Mouse (Mus musculus) embryonic facial prominence, embryonic 15.5 days (tissue): Measurements from ENCODE around the gene Man1b1. TPM values are rescaled to one million over a fixed set of nuclear protein-coding genes. Genes with fewer than 3 reads are reported as not detected.
A peak's percentile ranks its signal among the peaks of the same experiment; 100 is the strongest.

Experiments
- ATAC-seq: fragments of 200-750 bp; cut with Nextera tagmentation; 2 replicates; pipeline ENCODE4 v1.8.0; 2017; ENCODE audit warnings: low read depth, moderate TSS enrichment; ENCODE audit not compliant: insufficient number of reproducible peaks, low FRiP score, low TSS enrichment
- H3K27ac ChIP-seq: fragments of 300-500 bp; sonication (generic); replicated peaks from 2 replicates; pipeline ENCODE4 v1.5.1; 2015; ENCODE audit warnings: mild to moderate bottlenecking, inconsistent platforms
- H3K27me3 ChIP-seq: fragments of 300-500 bp; sonication (generic); 2 replicates; pipeline ENCODE4 v1.6.1; 2015; ENCODE audit warnings: inconsistent platforms
- H3K36me3 ChIP-seq: fragments of 300-500 bp; sonication (generic); 2 replicates; pipeline ENCODE4 v1.6.1; 2015; ENCODE audit warnings: mild to moderate bottlenecking, inconsistent platforms
- H3K4me1 ChIP-seq: fragments of 300-500 bp; sonication (generic); 2 replicates; pipeline ENCODE4 v1.6.1; 2015; ENCODE audit warnings: inconsistent platforms
- H3K4me2 ChIP-seq: fragments of 300-500 bp; sonication (generic); replicated peaks from 2 replicates; pipeline ENCODE4 v1.6.1; 2015; ENCODE audit warnings: mild to moderate bottlenecking, inconsistent platforms
- H3K4me3 ChIP-seq: fragments of 300-500 bp; sonication (generic); replicated peaks from 2 replicates; pipeline ENCODE4 v1.5.1; 2015; ENCODE audit warnings: mild to moderate bottlenecking, inconsistent platforms
- H3K9ac ChIP-seq: fragments of 300-500 bp; sonication (generic); 2 replicates; pipeline ENCODE4 v1.6.1; 2015; ENCODE audit warnings: inconsistent platforms
- H3K9me3 ChIP-seq: fragments of 300-500 bp; sonication (generic); replicated peaks from 2 replicates; pipeline ENCODE4 v1.6.1; 2016; ENCODE audit warnings: inconsistent platforms
- WGBS: fragments of 180-500 bp; shearing (Covaris S2); methylation state at CpG from one replicate; pipeline ENCODE4 v1.1.7; 2015; 5-methylcytosine and 5-hydroxymethylcytosine counted together
- polyA plus RNA-seq: library from polyadenylated mRNA; unstranded; fragments of >200 nt; fragmentation: Nextera tagmentation; extraction: Ambion mirVana; gene quantifications from 2 replicates; pipeline ENCODE4 v1.2.1, GENCODE M21; 2015

Man1b1 gene
- 54.4 and 55.5 TPM in 2 replicates for polyA plus RNA-seq

DNA sequence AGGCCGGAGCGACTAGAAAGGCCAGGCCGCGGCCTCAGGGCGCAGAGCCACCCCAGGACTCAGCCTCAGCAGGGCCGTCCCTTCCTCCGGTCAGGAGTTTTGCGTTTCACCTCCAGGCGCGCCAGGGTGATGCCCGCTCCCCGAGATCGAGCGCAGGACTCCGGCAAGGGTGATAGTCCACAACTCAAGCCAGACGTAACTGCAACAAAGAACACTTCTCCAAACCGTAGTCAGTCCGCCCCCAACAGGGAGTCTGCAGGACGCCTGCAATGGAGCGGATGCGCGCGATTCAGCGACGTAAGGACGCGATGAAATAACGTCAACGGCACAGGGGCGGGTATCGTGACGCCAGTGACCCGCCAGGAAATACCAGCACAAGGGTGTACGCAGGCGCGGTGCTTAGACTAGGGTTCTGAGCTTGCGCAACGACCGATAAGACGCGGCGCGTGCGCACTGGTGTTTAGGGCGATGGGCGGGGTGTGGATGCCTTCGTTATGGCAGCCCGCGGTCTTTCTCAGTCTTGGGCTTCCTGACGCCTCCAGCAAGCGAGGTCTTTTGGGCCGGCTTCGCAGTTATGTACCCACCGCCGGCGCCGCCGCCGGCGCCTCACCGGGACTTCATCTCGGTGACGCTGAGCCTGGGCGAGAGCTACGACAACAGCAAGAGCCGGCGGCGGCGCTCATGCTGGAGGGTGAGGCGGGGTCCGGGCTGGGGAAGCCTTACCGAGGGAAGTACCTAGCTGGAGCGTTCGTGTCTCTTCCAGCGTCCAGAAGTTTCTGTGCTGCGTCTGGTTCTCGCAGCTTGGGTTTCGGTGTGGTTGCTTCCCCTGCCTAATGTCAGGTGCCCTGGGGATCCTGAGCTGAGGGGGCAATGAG, at the start of gene Man1b1:
Gene Man1b1 (plus strand): TSS at position 53 of the 875 bp plus-strand sequence.
- Histone ChIP-seq H3K27me3 (no peaks in the 10 kb centered on the region), H3K9me3 (no peaks in the 10 kb centered on the region), H3K4me2 (peak within 1 kb of the TSS; percentile 81), H3K4me3 (peak within 1 kb of the TSS; percentile 93), H3K27ac (peak within 1 kb of the TSS; percentile 90), H3K4me1 (peaks cover 20% of the 10 kb centered on the region), H3K36me3 (peaks cover 37% of the 10 kb centered on the region), H3K9ac (peak within 1 kb of the TSS; percentile 90)
- under 1% methylated on average over 78 of the region's 78 CpGs for WGBS
- ATAC-seq: peak; percentile 98

DNA sequence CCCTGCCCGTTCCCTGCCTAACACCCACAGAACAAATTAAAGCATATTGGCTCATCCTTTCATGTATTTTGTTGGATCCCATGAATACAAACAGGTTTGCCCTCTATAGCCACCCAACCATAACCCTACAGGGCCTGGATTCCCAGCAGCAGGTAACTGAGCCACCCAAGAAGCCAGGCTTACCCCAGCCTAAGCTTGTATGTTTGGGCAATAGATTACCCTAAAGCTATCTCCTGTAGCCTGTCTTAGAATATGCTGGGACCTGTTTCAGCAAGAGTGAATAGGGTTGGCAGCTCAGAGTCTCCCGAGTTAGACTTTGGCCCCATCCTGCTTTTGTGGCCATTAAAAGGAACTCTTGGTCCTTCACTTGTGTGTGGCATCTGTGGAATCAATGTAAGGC, 46.6 kb upstream of the Man1b1 start:
- 79% methylated on average over 2 of the region's 2 CpGs for whole genome bisulfite sequencing
- Histone ChIP-seq H3K9ac (no peak overlapping the region), H3K27ac (peak overlapping the region; percentile 82), H3K9me3 (no peaks in the 10 kb centered on the region), H3K4me1 (peaks cover 40% of the 10 kb centered on the region), H3K27me3 (peaks cover 32% of the 10 kb centered on the region), H3K4me3 (no peak overlapping the region), H3K4me2 (no peak overlapping the region), H3K36me3 (peaks cover 48% of the 10 kb centered on the region)
- ATAC-seq: no peak

DNA sequence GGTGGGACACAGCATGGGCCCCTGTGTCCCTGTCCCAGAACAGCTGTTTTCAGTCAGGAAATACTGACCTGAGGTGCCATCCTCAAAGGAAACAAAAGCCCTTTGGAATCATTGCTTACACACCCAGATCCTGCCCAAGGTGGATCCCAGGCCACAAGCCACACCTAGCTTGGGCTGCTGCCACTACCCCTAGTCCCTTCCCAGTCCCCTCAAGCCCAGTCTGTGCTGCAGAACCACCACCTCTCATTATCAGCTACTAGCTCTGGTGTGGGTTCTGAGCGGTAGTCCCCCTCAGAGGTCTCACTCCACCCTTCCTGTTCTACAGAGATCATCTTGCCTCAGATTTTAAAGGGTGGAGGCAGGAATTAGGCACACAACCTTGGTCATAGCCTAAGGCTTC, 45.8 kb upstream of the Man1b1 start:
- no peak overlapping the region for H3K9ac ChIP-seq
- 48% methylated on average over 1 of the region's 1 CpGs for WGBS
- peaks cover 40% of the 10 kb centered on the region for H3K27me3 ChIP-seq
- H3K4me2 ChIP-seq: peak overlapping the region; percentile 2; the same call in 1 of the 2 replicates
- ATAC-seq: no peak
- H3K9me3 ChIP-seq: no peaks in the 10 kb centered on the region
- peaks cover 47% of the 10 kb centered on the region for H3K4me1 ChIP-seq
- peak overlapping the region; percentile 82 for H3K27ac ChIP-seq
- H3K4me3 ChIP-seq: no peak overlapping the region
- H3K36me3 ChIP-seq: peaks cover 41% of the 10 kb centered on the region

DNA sequence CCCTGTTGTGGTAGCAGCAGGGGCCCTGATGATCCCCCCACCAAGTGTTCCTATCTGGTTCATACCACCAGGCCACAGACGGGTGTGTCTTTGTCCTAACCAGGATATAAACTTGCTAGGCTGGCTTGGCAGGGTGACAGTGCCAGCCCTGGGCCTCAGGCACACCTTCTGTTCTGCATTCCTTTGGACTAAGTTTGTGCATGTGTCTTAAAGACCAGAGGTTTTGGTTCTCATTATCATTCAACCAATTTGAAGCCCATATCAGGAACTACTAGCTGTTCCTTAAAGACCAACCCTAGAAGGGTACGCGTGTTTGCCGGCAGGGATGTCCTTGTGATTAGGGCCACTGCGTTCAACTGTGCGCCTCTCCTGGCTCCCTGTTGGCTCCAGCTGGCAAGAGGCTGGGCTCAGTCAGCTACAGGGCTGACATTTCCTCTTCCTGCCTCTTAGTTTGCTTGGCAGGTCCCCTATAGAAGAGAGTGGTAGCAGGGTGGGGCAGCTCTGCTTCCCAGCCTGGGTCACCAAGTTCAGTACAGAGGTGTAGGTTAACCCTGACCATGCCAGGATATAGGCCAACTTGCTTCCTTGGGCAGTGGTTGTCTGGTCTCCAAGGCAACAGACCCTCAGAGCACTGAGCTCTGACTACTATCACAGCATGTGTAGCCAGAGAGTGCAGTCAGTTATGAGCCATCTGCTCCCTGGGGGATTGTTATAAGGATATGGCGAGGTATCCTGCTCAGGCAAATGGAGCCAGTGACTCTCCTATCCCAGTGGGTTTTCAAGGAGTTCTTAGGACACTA, 45.1 kb upstream of the Man1b1 start:
- WGBS: 44% methylated on average over 7 of the region's 7 CpGs
- H3K9me3 ChIP-seq: no peaks in the 10 kb centered on the region
- H3K9ac ChIP-seq: no peak overlapping the region
- peak; percentile 20; the same call in 1 of the 2 replicates for ATAC-seq
- H3K4me2 ChIP-seq: peak overlapping the region; percentile 2; the same call in 1 of the 2 replicates
- H3K27me3 ChIP-seq: peaks cover 47% of the 10 kb centered on the region
- peaks cover 55% of the 10 kb centered on the region for H3K4me1 ChIP-seq
- peak overlapping the region; percentile 82 for H3K27ac ChIP-seq
- H3K4me3 ChIP-seq: no peak overlapping the region
- H3K36me3 ChIP-seq: peaks cover 36% of the 10 kb centered on the region

DNA sequence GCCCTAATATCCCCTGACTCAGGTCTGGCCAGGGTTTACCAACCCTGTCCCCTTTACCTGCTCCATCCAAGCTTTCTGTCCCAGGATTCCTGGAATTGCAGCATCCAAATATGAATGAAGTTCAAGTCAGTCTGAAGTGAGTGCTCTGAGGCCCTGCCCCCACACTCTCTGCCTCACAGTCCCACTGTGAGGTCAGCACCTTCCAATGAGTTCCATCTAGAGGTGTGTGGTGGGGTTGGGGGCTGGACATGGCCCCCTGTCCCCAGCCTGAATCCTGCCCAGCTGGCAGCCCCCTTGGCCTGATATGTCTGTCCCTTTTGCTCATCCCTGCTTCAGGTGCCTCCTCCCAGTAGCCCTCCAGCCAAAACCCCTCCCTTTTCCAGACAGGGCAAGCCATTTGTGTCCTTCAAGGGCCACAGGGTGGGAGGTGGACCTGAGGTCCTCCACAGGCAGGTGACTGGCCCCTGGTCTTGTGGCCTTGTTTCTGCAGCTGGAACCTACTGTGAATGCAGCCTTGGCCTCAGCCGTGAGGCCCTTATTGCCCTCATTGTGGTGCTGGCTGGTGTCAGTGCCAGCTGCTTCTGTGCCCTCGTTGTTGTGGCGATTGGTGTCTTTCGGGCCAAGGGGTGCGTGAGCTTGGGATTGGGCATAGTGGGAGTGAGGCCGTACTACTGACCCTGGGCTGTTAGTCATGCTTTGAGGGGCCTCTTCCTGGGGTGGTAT, 44.0 kb upstream of the Man1b1 start, which contains the start of gene Tmem210:
Gene Tmem210 (plus strand): TSS at position 219 of the 723 bp plus-strand sequence.
- Histone ChIP-seq H3K36me3 (peaks cover 26% of the 10 kb centered on the region), H3K9me3 (no peaks in the 10 kb centered on the region), H3K9ac (no peak within 1 kb of the TSS), H3K4me3 (no peak within 1 kb of the TSS), H3K4me2 (0 out of 2 replicates have a peak within 1 kb of the TSS, but pooled peaks have one; percentile 2), H3K4me1 (peaks cover 63% of the 10 kb centered on the region), H3K27me3 (peaks cover 57% of the 10 kb centered on the region), H3K27ac (peak within 1 kb of the TSS; percentile 82)
- WGBS: 83% methylated on average over 6 of the region's 6 CpGs
- no peak for ATAC-seq

DNA sequence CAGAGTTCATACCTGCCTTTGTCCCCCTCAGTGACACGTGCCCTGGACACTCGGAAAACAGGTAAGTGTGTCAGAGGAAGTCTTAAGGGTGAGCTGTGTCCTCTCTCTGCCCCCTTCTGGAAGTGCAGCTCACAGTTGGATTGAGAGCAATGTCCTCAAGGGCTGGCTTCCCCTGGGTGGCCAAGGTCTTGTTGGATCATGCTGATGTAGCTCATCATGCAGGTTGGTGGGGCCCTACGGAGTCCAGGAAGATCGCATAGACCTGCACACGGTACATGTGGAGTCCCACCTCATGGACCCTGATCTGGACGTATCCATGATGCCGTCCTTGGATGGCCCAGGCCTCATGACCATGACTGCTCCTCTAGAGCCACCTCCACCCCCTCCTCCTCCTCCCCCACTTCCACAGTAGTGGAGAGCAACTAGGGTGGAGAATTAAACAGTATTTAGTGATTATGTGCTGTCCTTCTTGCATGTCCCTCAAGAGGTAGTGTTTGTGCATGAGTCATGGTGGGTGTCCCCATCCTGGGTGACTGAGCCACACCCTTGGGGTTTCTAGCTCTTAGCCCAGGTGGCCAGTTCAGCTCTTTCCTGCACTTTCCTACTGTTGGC, 43.3 kb upstream of the Man1b1 start:
- Histone ChIP-seq H3K4me3 (no peak overlapping the region), H3K4me2 (no peak overlapping the region), H3K4me1 (peaks cover 63% of the 10 kb centered on the region), H3K9ac (no peak overlapping the region), H3K9me3 (no peaks in the 10 kb centered on the region), H3K36me3 (peaks cover 19% of the 10 kb centered on the region), H3K27ac (no peak overlapping the region), H3K27me3 (peaks cover 65% of the 10 kb centered on the region)
- no peak for ATAC-seq
- 75% methylated on average over 7 of the region's 7 CpGs for WGBS

DNA sequence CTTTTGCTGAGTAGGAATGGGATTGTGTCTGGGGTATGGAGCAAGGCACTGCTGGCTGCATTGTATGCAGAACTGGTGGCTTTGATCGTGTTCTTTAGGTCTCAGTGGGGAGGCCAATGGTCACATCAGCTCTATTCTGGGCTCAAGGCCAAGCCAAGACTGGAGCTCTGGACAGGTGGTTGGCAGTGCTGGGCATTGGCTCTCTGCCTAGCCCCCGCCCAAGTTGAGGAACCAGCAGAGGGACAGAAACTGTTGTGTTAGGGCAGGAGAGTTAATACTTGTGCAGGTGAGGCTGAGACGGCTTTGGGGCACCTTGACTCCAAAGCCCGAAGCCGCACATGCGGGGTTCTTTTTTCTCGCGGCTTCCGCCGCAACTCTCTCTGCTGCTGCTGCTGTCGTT, 42.5 kb upstream of the Man1b1 start, which contains the start of gene Lrrc26:
Gene Lrrc26 (plus strand): TSS at position 265 of the 400 bp plus-strand sequence.
- Histone ChIP-seq H3K9me3 (no peaks in the 10 kb centered on the region), H3K9ac (no peak within 1 kb of the TSS), H3K4me3 (peak within 1 kb of the TSS; percentile 38)

DNA sequence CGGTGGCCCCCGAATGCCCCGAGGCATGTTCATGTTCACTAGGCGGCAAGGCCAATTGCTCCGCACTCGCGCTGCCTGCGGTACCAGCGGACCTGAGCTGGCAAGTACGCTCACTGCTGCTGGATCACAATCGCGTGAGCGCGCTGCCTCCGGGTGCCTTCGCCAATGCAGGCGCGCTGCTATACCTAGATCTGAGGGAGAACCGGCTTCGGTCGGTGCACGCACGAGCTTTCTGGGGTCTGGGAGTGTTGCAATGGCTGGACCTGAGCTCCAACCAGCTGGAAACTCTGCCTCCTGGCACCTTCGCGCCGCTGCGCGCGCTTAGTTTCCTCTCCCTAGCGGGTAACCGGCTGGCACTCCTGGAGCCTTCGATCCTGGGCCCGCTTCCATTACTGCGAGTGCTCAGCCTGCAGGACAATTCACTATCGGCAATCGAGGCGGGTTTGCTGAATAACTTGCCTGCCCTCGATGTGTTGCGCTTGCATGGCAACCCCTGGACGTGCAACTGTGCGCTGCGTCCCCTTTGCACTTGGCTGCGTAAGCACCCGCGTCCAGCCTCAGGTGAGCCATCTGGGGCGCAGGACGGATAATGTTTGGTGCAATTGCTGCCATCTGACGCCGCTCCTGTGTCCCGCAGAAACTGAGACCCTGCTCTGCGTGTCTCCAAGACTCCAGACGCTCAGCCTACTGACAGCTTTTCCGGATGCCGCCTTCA, 41.9 kb upstream of the Man1b1 start:
- Histone ChIP-seq H3K9me3 (no peaks in the 10 kb centered on the region), H3K4me1 (peaks cover 58% of the 10 kb centered on the region), H3K27ac (no peak overlapping the region), H3K36me3 (peaks cover 4% of the 10 kb centered on the region), H3K27me3 (peaks cover 79% of the 10 kb centered on the region), H3K9ac (no peak overlapping the region), H3K4me2 (peak overlapping the region; percentile 49), H3K4me3 (peak overlapping the region; percentile 38)
- WGBS: under 1% methylated on average over 54 of the region's 54 CpGs
- no peak for ATAC-seq

More for the DNA sequence above, 42.5 kb upstream of the Man1b1 start, which contains the start of gene Lrrc26:
- Histone ChIP-seq H3K4me2 (peak within 1 kb of the TSS; percentile 49), H3K27ac (no peak within 1 kb of the TSS), H3K4me1 (peaks cover 63% of the 10 kb centered on the region), H3K27me3 (peaks cover 73% of the 10 kb centered on the region), H3K36me3 (peaks cover 11% of the 10 kb centered on the region)
- WGBS: 6% methylated on average over 11 of the region's 11 CpGs
- no peak for ATAC-seq

DNA sequence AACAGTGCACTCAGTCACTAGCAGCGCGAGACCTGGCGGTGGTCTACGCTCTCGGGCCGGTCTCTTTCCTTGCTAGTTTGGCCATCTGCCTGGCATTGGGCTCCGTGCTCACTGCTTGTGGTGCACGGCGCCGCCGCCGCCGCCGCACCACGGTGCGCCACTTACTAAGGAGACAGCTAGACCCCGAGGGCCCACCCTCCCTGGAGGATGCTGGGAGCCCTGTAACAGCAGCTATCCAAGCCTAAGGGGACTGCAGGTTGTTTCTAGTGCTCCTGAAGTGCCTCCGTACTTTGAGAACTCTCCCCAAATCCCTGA, 41.4 kb upstream of the Man1b1 start:
- peaks cover 84% of the 10 kb centered on the region for H3K27me3 ChIP-seq

More for the DNA sequence above, 41.4 kb upstream of the Man1b1 start:
- Histone ChIP-seq H3K4me1 (peaks cover 56% of the 10 kb centered on the region), H3K36me3 (no peaks in the 10 kb centered on the region), H3K4me2 (peak overlapping the region; percentile 49), H3K9ac (no peak overlapping the region), H3K9me3 (no peaks in the 10 kb centered on the region), H3K4me3 (peak overlapping the region; percentile 38), H3K27ac (no peak overlapping the region)
- WGBS: 1% methylated on average over 18 of the region's 18 CpGs
- no peak for ATAC-seq
